Mouse (Mus musculus): ENCODE measurements around the gene Depdc5. TPM values are rescaled to one million over a fixed set of nuclear protein-coding genes. Genes with fewer than 3 reads are reported as not detected.
A peak's percentile ranks its signal among the peaks of the same experiment; 100 is the strongest.
"Not testable (repeated sequence)": the region's sequence is repeated elsewhere in the genome, so short reads cannot be mapped to it uniquely, and the experiment has no call there.

The Depdc5 gene
- polyA plus RNA-seq, 1 experiment from 2014 or later: 16.6 TPM

GRCm38 (mm10) chr5:33024474-33024873, 161.0 kb downstream of the Depdc5 start:
- no peaks in the 10 kb centered on the region for H3K9me3 ChIP-seq (replicated peaks; ENCODE audit: control insufficient read depth, low read length)
- H3K4me1 ChIP-seq (ENCODE audit: control insufficient read depth, insufficient read depth, low read length): peaks cover 59% of the 10 kb centered on the region
- H3K27me3 ChIP-seq (ENCODE audit: control insufficient read depth, insufficient read depth, low read length): no peaks in the 10 kb centered on the region
- peaks cover 10% of the 10 kb centered on the region for H3K36me3 ChIP-seq (ENCODE audit: control insufficient read depth, insufficient read depth)
- 39% methylated on average over 5 of the region's 5 CpGs for WGBS
- no peak overlapping the region for H3K27ac ChIP-seq (ENCODE audit: low read length)
- no peak overlapping the region for H3K4me3 ChIP-seq (ENCODE audit: low read length)
- no peak overlapping the region for H3K4me2 ChIP-seq (ENCODE audit: low read depth, low read length)
- H3K9ac ChIP-seq (ENCODE audit: low read length): no peak overlapping the region
- ATAC-seq (replicated peaks; ENCODE audit: extremely low read depth, insufficient read depth, low FRiP score): no peak

DNA sequence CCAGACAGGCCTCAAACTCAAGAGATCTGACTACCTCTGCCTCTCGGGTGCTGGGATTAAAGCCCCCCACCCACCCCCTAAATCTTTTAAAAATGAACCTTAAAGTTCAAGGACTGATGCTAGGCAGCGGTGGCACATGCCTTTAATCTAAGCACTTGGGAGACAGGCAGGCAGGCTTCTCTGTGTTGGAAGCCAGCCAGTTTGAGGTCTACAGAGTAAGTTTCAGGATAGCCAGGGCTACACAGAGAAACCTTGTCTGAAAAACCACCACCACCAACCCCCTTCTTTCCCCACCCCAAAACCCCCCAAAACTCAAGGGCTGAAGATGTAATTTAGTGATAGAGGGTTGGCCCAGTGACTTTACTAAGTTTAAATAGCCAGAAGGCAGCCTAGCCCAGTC, 165.2 kb downstream of the Depdc5 start:
- no peak overlapping the region for H3K4me2 ChIP-seq (ENCODE audit: low read depth, low read length)
- H3K9ac ChIP-seq (ENCODE audit: low read length): no peak overlapping the region
- H3K9me3 ChIP-seq (replicated peaks; ENCODE audit: control insufficient read depth, low read length): no peaks in the 10 kb centered on the region
- WGBS: 40% methylated on average over 2 of the region's 2 CpGs
- H3K27ac ChIP-seq (ENCODE audit: low read length): no peak overlapping the region; the same call in 1 of the 2 replicates
- H3K36me3 ChIP-seq (ENCODE audit: control insufficient read depth, insufficient read depth): peaks cover 10% of the 10 kb centered on the region
- no peaks in the 10 kb centered on the region for H3K27me3 ChIP-seq (ENCODE audit: control insufficient read depth, insufficient read depth, low read length)
- H3K4me3 ChIP-seq (ENCODE audit: low read length): no peak overlapping the region
- no peak for ATAC-seq (replicated peaks; ENCODE audit: extremely low read depth, insufficient read depth, low FRiP score)
- peaks cover 26% of the 10 kb centered on the region for H3K4me1 ChIP-seq (ENCODE audit: control insufficient read depth, insufficient read depth, low read length)

- Histone ChIP-seq H3K9ac (ENCODE audit: low read length) (no peak overlapping the region), H3K36me3 (ENCODE audit: control insufficient read depth, insufficient read depth) (peaks cover 8% of the 10 kb centered on the region), H3K4me3 (ENCODE audit: low read length) (no peak overlapping the region), H3K4me1 (ENCODE audit: control insufficient read depth, insufficient read depth, low read length) (peaks cover 12% of the 10 kb centered on the region), H3K9me3 (replicated peaks; ENCODE audit: control insufficient read depth, low read length) (no peaks in the 10 kb centered on the region), H3K4me2 (ENCODE audit: low read depth, low read length) (no peak overlapping the region), H3K27me3 (ENCODE audit: control insufficient read depth, insufficient read depth, low read length) (no peaks in the 10 kb centered on the region), H3K27ac (ENCODE audit: low read length) (no peak overlapping the region)
- 69% methylated on average over 4 of the region's 4 CpGs for WGBS
- ATAC-seq (replicated peaks; ENCODE audit: extremely low read depth, insufficient read depth, low FRiP score): no peak
Observed at GRCm38 (mm10) chr5:33030425-33031175, 167.1 kb downstream of the Depdc5 start.

DNA sequence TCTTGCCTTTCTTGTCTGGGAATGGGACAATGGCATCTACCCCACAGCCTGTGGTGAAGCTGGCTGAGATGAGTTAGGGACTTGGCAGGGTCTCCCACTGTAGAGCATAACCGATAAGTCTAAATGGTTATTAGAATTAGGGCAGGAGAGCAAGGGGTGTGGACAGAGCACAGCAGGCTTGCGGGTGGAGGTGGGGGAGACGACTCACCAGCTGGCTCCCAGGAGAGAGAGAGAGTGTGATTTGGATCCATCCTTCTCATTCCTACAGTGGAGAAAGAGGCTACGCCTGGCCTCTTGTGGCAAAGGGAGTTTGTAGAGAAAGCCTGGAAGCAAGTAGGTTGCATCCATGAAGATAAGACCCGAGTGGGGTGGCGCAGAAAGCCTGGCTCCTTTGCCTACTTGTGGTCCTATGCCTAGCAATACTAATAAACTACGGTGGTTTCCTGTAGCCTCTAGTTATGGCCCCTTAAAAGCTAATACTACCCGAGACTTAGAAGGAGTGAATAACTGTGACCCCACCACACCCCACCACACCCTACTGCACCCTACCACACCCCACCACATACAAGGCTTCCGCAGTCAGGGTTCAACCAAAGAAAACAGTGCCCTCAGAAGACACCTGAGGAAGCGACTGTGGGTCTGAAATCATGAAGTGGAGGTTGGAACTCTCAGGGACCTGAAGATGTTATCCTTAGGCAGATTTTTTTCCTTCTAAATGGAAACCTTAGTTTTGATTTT, 168.7 kb downstream of the Depdc5 start:
- peaks cover 8% of the 10 kb centered on the region for H3K36me3 ChIP-seq (ENCODE audit: control insufficient read depth, insufficient read depth)
- no peaks in the 10 kb centered on the region for H3K9me3 ChIP-seq (replicated peaks; ENCODE audit: control insufficient read depth, low read length)
- 77% methylated on average over 10 of the region's 10 CpGs for WGBS
- no peaks in the 10 kb centered on the region for H3K27me3 ChIP-seq (ENCODE audit: control insufficient read depth, insufficient read depth, low read length)
- no peak overlapping the region for H3K4me3 ChIP-seq (ENCODE audit: low read length)
- no peak overlapping the region for H3K9ac ChIP-seq (ENCODE audit: low read length)
- no peak overlapping the region for H3K27ac ChIP-seq (ENCODE audit: low read length)
- no peak overlapping the region for H3K4me2 ChIP-seq (ENCODE audit: low read depth, low read length)
- H3K4me1 ChIP-seq (ENCODE audit: control insufficient read depth, insufficient read depth, low read length): peaks cover 12% of the 10 kb centered on the region
- ATAC-seq (replicated peaks; ENCODE audit: extremely low read depth, insufficient read depth, low FRiP score): no peak

- Histone ChIP-seq H3K4me3 (ENCODE audit: low read length) (no peak overlapping the region), H3K9ac (ENCODE audit: low read length) (no peak overlapping the region), H3K27me3 (ENCODE audit: control insufficient read depth, insufficient read depth, low read length) (no peaks in the 10 kb centered on the region), H3K4me2 (ENCODE audit: low read depth, low read length) (no peak overlapping the region), H3K4me1 (ENCODE audit: control insufficient read depth, insufficient read depth, low read length) (peaks cover 11% of the 10 kb centered on the region), H3K36me3 (ENCODE audit: control insufficient read depth, insufficient read depth) (peaks cover 5% of the 10 kb centered on the region), H3K9me3 (replicated peaks; ENCODE audit: control insufficient read depth, low read length) (no peaks in the 10 kb centered on the region), H3K27ac (ENCODE audit: low read length) (no peak overlapping the region)
- 1% methylated on average over 4 of the region's 4 CpGs for WGBS
- ATAC-seq (replicated peaks; ENCODE audit: extremely low read depth, insufficient read depth, low FRiP score): peak; percentile 74
Observed at GRCm38 (mm10) chr5:33033121-33033520, 169.6 kb downstream of the Depdc5 start.

GRCm38 (mm10) chr5:33033633-33034032, 170.1 kb downstream of the Depdc5 start:
- H3K4me3 ChIP-seq (ENCODE audit: low read length); H3K9me3 ChIP-seq (replicated peaks; ENCODE audit: control insufficient read depth, low read length); H3K4me2 ChIP-seq (ENCODE audit: low read depth, low read length); H3K4me1 ChIP-seq (ENCODE audit: control insufficient read depth, insufficient read depth, low read length); H3K9ac ChIP-seq (ENCODE audit: low read length); H3K27ac ChIP-seq (ENCODE audit: low read length); H3K36me3 ChIP-seq (ENCODE audit: control insufficient read depth, insufficient read depth); H3K27me3 ChIP-seq (ENCODE audit: control insufficient read depth, insufficient read depth, low read length): not testable (repeated sequence)
- WGBS: 41% methylated on average over 8 of the region's 8 CpGs
- 0 out of 2 replicates have a peak, but pooled peaks have one; percentile 6 for ATAC-seq (replicated peaks; ENCODE audit: extremely low read depth, insufficient read depth, low FRiP score)

DNA sequence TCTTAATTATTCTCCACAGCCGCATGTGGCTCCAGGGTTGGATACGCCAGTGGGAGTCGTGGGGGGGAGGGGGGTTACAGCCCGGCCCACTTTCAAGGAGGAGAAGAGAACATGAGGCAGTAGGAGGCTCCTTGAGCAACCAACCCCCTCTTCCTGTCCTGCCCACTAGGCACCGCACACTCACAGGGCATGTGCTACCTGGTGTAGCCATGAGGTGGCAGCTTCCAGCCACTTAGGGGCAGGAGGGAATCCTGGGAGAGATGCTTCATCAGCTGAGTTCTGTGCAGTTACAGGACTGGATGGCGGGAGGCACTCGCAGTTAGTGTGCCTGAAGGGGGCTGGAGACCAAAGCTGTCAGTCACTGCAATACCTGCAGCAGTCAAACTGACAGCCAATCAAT, 170.6 kb downstream of the Depdc5 start:
- Histone ChIP-seq H3K27me3 (ENCODE audit: control insufficient read depth, insufficient read depth, low read length) (no peaks in the 10 kb centered on the region), H3K9ac (ENCODE audit: low read length) (no peak overlapping the region), H3K4me3 (ENCODE audit: low read length) (no peak overlapping the region), H3K27ac (ENCODE audit: low read length) (no peak overlapping the region), H3K4me1 (ENCODE audit: control insufficient read depth, insufficient read depth, low read length) (peaks cover 2% of the 10 kb centered on the region; the same call in 1 of the 2 replicates), H3K4me2 (ENCODE audit: low read depth, low read length) (no peak overlapping the region), H3K36me3 (ENCODE audit: control insufficient read depth, insufficient read depth) (peaks cover 3% of the 10 kb centered on the region; the same call in 1 of the 2 replicates), H3K9me3 (replicated peaks; ENCODE audit: control insufficient read depth, low read length) (no peaks in the 10 kb centered on the region)
- ATAC-seq (replicated peaks; ENCODE audit: extremely low read depth, insufficient read depth, low FRiP score): no peak
- 20% methylated on average over 7 of the region's 7 CpGs for WGBS

GRCm38 (mm10) chr5:33034916-33035315, 171.4 kb downstream of the Depdc5 start:
- H3K4me2 ChIP-seq (ENCODE audit: low read depth, low read length): no peak overlapping the region
- H3K9ac ChIP-seq (ENCODE audit: low read length): no peak overlapping the region
- peaks cover 3% of the 10 kb centered on the region; the same call in 1 of the 2 replicates for H3K4me1 ChIP-seq (ENCODE audit: control insufficient read depth, insufficient read depth, low read length)
- no peak overlapping the region for H3K4me3 ChIP-seq (ENCODE audit: low read length)
- no peak for ATAC-seq (replicated peaks; ENCODE audit: extremely low read depth, insufficient read depth, low FRiP score)
- H3K9me3 ChIP-seq (replicated peaks; ENCODE audit: control insufficient read depth, low read length): no peaks in the 10 kb centered on the region
- no peak overlapping the region for H3K27ac ChIP-seq (ENCODE audit: low read length)
- WGBS: 28% methylated on average over 3 of the region's 3 CpGs
- no peaks in the 10 kb centered on the region for H3K36me3 ChIP-seq (ENCODE audit: control insufficient read depth, insufficient read depth)
- H3K27me3 ChIP-seq (ENCODE audit: control insufficient read depth, insufficient read depth, low read length): no peaks in the 10 kb centered on the region
